Mouse (Mus musculus): ENCODE measurements at regions not wholly inside any gene's neighbourhood (a gene's known extent, or its start where the extent isn't known, plus 50 kb on each side); places are given as distances from the start of the nearest gene placed in this dataset.
A peak's percentile ranks its signal among the peaks of the same experiment; 100 is the strongest.

GRCm38 (mm10) chr8:115871381-115871780 is 163.8 kb upstream of the Maf start:
- 46% methylated on average over 5 of the region's 5 CpGs for WGBS

GRCm38 (mm10) chr8:115861381-115861780 is 153.8 kb upstream of the Maf start:
- Histone ChIP-seq H3K9ac (ENCODE audit: low read depth, low read length) (no peak overlapping the region), H3K27me3 (replicated peaks; ENCODE audit: control insufficient read depth, insufficient read depth, low read length) (no peaks in the 10 kb centered on the region), H3K4me1 (ENCODE audit: control insufficient read depth, insufficient read depth, low read depth, low read length) (no peaks in the 10 kb centered on the region), H3K27ac (ENCODE audit: low read depth, low read length) (no peak overlapping the region), H3K4me3 (ENCODE audit: low read length) (no peak overlapping the region), H3K9me3 (ENCODE audit: control insufficient read depth, low read length) (no peaks in the 10 kb centered on the region), H3K4me2 (ENCODE audit: low read length) (no peak overlapping the region), H3K36me3 (ENCODE audit: control insufficient read depth, insufficient read depth, low read length) (no peaks in the 10 kb centered on the region)
- no peak for ATAC-seq
- WGBS: 87% methylated on average over 3 of the region's 3 CpGs

More at GRCm38 (mm10) chr8:115871381-115871780, 163.8 kb upstream of the Maf start:
- no peaks in the 10 kb centered on the region for H3K9me3 ChIP-seq (ENCODE audit: control insufficient read depth, low read length)
- no peak overlapping the region for H3K27ac ChIP-seq (ENCODE audit: low read depth, low read length)
- no peaks in the 10 kb centered on the region for H3K36me3 ChIP-seq (ENCODE audit: control insufficient read depth, insufficient read depth, low read length)
- ATAC-seq: peak; percentile 77
- peaks cover 5% of the 10 kb centered on the region; the same call in 1 of the 2 replicates for H3K4me1 ChIP-seq (ENCODE audit: control insufficient read depth, insufficient read depth, low read depth, low read length)
- H3K4me2 ChIP-seq (ENCODE audit: low read length): no peak overlapping the region
- H3K27me3 ChIP-seq (replicated peaks; ENCODE audit: control insufficient read depth, insufficient read depth, low read length): no peaks in the 10 kb centered on the region
- H3K9ac ChIP-seq (ENCODE audit: low read depth, low read length): no peak overlapping the region
- no peak overlapping the region for H3K4me3 ChIP-seq (ENCODE audit: low read length)

- no peak for ATAC-seq
- WGBS: 87% methylated on average over 8 of the region's 8 CpGs
- Histone ChIP-seq H3K4me2 (ENCODE audit: low read length) (no peak overlapping the region), H3K27ac (ENCODE audit: low read depth, low read length) (no peak overlapping the region), H3K9me3 (ENCODE audit: control insufficient read depth, low read length) (no peaks in the 10 kb centered on the region), H3K4me3 (ENCODE audit: low read length) (no peak overlapping the region), H3K36me3 (ENCODE audit: control insufficient read depth, insufficient read depth, low read length) (no peaks in the 10 kb centered on the region), H3K27me3 (replicated peaks; ENCODE audit: control insufficient read depth, insufficient read depth, low read length) (no peaks in the 10 kb centered on the region), H3K9ac (ENCODE audit: low read depth, low read length) (no peak overlapping the region), H3K4me1 (ENCODE audit: control insufficient read depth, insufficient read depth, low read depth, low read length) (no peaks in the 10 kb centered on the region)
Measured at GRCm38 (mm10) chr8:115859406-115859805, 151.8 kb upstream of the Maf start.

- Histone ChIP-seq H3K4me2 (ENCODE audit: low read length) (no peak overlapping the region), H3K27ac (ENCODE audit: low read depth, low read length) (no peak overlapping the region), H3K4me1 (ENCODE audit: control insufficient read depth, insufficient read depth, low read depth, low read length) (no peaks in the 10 kb centered on the region), H3K9ac (ENCODE audit: low read depth, low read length) (no peak overlapping the region), H3K4me3 (ENCODE audit: low read length) (no peak overlapping the region), H3K27me3 (replicated peaks; ENCODE audit: control insufficient read depth, insufficient read depth, low read length) (no peaks in the 10 kb centered on the region), H3K9me3 (ENCODE audit: control insufficient read depth, low read length) (no peaks in the 10 kb centered on the region), H3K36me3 (ENCODE audit: control insufficient read depth, insufficient read depth, low read length) (no peaks in the 10 kb centered on the region)
- ATAC-seq: no peak
- 95% methylated on average over 10 of the region's 10 CpGs for WGBS
Measured at GRCm38 (mm10) chr8:115856816-115857215, 149.2 kb upstream of the Maf start.

- Histone ChIP-seq H3K27ac (ENCODE audit: low read depth, low read length) (no peak overlapping the region), H3K9me3 (ENCODE audit: control insufficient read depth, low read length) (no peaks in the 10 kb centered on the region)
- no peak for ATAC-seq
Measured at GRCm38 (mm10) chr8:115855934-115856629, 148.5 kb upstream of the Maf start.

GRCm38 (mm10) chr8:115854209-115854900 is 146.8 kb upstream of the Maf start:
- 82% methylated on average over 9 of the region's 9 CpGs for WGBS
- ATAC-seq: no peak
- H3K27me3 ChIP-seq (replicated peaks; ENCODE audit: control insufficient read depth, insufficient read depth, low read length): no peaks in the 10 kb centered on the region
- H3K9ac ChIP-seq (ENCODE audit: low read depth, low read length): no peak overlapping the region
- no peak overlapping the region for H3K27ac ChIP-seq (ENCODE audit: low read depth, low read length)
- H3K36me3 ChIP-seq (ENCODE audit: control insufficient read depth, insufficient read depth, low read length): no peaks in the 10 kb centered on the region
- no peaks in the 10 kb centered on the region for H3K4me1 ChIP-seq (ENCODE audit: control insufficient read depth, insufficient read depth, low read depth, low read length)
- no peak overlapping the region for H3K4me2 ChIP-seq (ENCODE audit: low read length)
- H3K9me3 ChIP-seq (ENCODE audit: control insufficient read depth, low read length): no peaks in the 10 kb centered on the region
- H3K4me3 ChIP-seq (ENCODE audit: low read length): no peak overlapping the region

More at GRCm38 (mm10) chr8:115855934-115856629, 148.5 kb upstream of the Maf start:
- no peaks in the 10 kb centered on the region for H3K4me1 ChIP-seq (ENCODE audit: control insufficient read depth, insufficient read depth, low read depth, low read length)
- no peaks in the 10 kb centered on the region for H3K36me3 ChIP-seq (ENCODE audit: control insufficient read depth, insufficient read depth, low read length)
- H3K27me3 ChIP-seq (replicated peaks; ENCODE audit: control insufficient read depth, insufficient read depth, low read length): no peaks in the 10 kb centered on the region
- H3K4me3 ChIP-seq (ENCODE audit: low read length): no peak overlapping the region
- H3K4me2 ChIP-seq (ENCODE audit: low read length): no peak overlapping the region
- WGBS: 96% methylated on average over 8 of the region's 8 CpGs
- H3K9ac ChIP-seq (ENCODE audit: low read depth, low read length): no peak overlapping the region

GRCm38 (mm10) chr8:115850552-115850951 is 143.0 kb upstream of the Maf start:
- Histone ChIP-seq H3K4me1 (ENCODE audit: control insufficient read depth, insufficient read depth, low read depth, low read length) (no peaks in the 10 kb centered on the region), H3K36me3 (ENCODE audit: control insufficient read depth, insufficient read depth, low read length) (no peaks in the 10 kb centered on the region), H3K27ac (ENCODE audit: low read depth, low read length) (no peak overlapping the region), H3K4me2 (ENCODE audit: low read length) (no peak overlapping the region), H3K4me3 (ENCODE audit: low read length) (no peak overlapping the region), H3K27me3 (replicated peaks; ENCODE audit: control insufficient read depth, insufficient read depth, low read length) (no peaks in the 10 kb centered on the region), H3K9ac (ENCODE audit: low read depth, low read length) (no peak overlapping the region), H3K9me3 (ENCODE audit: control insufficient read depth, low read length) (no peaks in the 10 kb centered on the region)
- WGBS: 69% methylated on average over 1 of the region's 1 CpGs
- no peak for ATAC-seq

- H3K4me3 ChIP-seq (ENCODE audit: low read length): no peak overlapping the region
- H3K9ac ChIP-seq (ENCODE audit: low read depth, low read length): no peak overlapping the region
- no peak overlapping the region for H3K27ac ChIP-seq (ENCODE audit: low read depth, low read length)
- no peak for ATAC-seq
- H3K4me2 ChIP-seq (ENCODE audit: low read length): no peak overlapping the region
- H3K36me3 ChIP-seq (ENCODE audit: control insufficient read depth, insufficient read depth, low read length): no peaks in the 10 kb centered on the region
- H3K4me1 ChIP-seq (ENCODE audit: control insufficient read depth, insufficient read depth, low read depth, low read length): no peaks in the 10 kb centered on the region
- H3K9me3 ChIP-seq (ENCODE audit: control insufficient read depth, low read length): no peaks in the 10 kb centered on the region
- no peaks in the 10 kb centered on the region for H3K27me3 ChIP-seq (replicated peaks; ENCODE audit: control insufficient read depth, insufficient read depth, low read length)
Measured at GRCm38 (mm10) chr8:115833391-115833790, 125.8 kb upstream of the Maf start.

GRCm38 (mm10) chr8:115831675-115832074 is 124.1 kb upstream of the Maf start:
- 36% methylated on average over 1 of the region's 1 CpGs for WGBS
- Histone ChIP-seq H3K27ac (ENCODE audit: low read depth, low read length) (no peak overlapping the region), H3K4me2 (ENCODE audit: low read length) (no peak overlapping the region), H3K9ac (ENCODE audit: low read depth, low read length) (no peak overlapping the region), H3K4me1 (ENCODE audit: control insufficient read depth, insufficient read depth, low read depth, low read length) (no peaks in the 10 kb centered on the region), H3K9me3 (ENCODE audit: control insufficient read depth, low read length) (no peaks in the 10 kb centered on the region), H3K36me3 (ENCODE audit: control insufficient read depth, insufficient read depth, low read length) (no peaks in the 10 kb centered on the region), H3K4me3 (ENCODE audit: low read length) (no peak overlapping the region), H3K27me3 (replicated peaks; ENCODE audit: control insufficient read depth, insufficient read depth, low read length) (no peaks in the 10 kb centered on the region)
- ATAC-seq: no peak

Measured in hindbrain, embryonic 16.5 days (tissue).